Mouse (Mus musculus): ENCODE measurements around the gene Pnliprp1. TPM values are rescaled to one million over a fixed set of nuclear protein-coding genes. Genes with fewer than 3 reads are reported as not detected.

Gene Pnliprp1
- total and polyA plus RNA-seq, 3 experiments: not detected

DNA sequence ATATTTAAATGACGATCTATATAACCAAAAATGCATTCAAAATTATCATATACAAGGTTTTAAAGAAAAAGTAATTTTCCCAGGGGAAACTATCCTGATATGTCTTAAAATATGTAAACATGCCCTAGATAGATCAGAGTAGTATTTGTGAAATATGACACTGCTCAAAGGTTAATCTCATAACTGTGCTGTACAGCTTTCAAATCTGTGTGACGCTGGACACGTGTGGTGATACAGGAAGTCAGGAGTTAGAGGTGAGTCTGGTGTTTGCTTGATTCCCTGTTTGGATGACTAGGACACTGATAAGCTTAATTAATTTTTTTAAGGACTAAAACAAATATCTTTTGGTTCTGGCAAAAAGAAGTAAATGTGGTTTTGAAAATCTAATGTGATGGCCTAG is 33.4 kb upstream of the Pnliprp1 start:
- Histone ChIP-seq H3K4me3 (ENCODE audit: control insufficient read depth in 1 of 2, insufficient read depth in 1 of 2, low read depth in 2 of 2, low read length in 2 of 2) (no peak overlapping the region), H3K9ac (ENCODE audit: control insufficient read depth, low read depth, low read length, poor library complexity, severe bottlenecking) (no peak overlapping the region)
- no peak for DNase-seq (ENCODE audit: low read depth, low spot score)

DNA sequence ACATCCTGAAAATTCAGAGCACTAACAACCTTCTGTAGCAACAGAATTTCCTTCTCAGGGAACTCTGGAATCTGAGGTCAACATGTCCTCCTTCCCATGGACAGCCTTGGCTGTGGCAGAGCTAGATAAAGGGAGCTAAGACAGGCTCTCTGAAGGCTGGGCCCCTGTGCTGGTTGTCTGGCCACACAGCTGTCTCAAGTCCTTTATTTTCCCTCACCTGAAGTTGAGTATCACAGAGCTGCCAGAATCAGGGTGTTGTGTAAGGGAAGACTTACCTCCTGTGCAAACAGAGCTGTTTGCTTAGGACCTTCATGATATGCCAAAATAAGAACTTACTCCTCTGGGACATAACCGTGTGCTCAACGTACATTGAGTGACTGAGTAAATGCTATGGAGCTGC is 32.5 kb upstream of the Pnliprp1 start:
- Histone ChIP-seq H3K4me1 (ENCODE audit: control insufficient read depth in 1 of 2, insufficient read depth in 2 of 2, low read length in 2 of 2) (no peaks in the 10 kb centered on the region), H3K27ac (ENCODE audit: control insufficient read depth, low read depth, low read length) (no peak overlapping the region), H3K9ac (ENCODE audit: control insufficient read depth, low read depth, low read length, poor library complexity, severe bottlenecking) (no peak overlapping the region), H3K36me3 (ENCODE audit: control insufficient read depth in 1 of 2, insufficient read depth in 2 of 2, low read length in 2 of 2) (no peaks in the 10 kb centered on the region), H3K27me3 (ENCODE audit: control insufficient read depth in 1 of 2, insufficient read depth in 2 of 2, low read length in 2 of 2) (no peaks in the 10 kb centered on the region), H3K9me3 (replicated peaks; ENCODE audit: insufficient read depth, low read length) (no peaks in the 10 kb centered on the region), H3K4me3 (ENCODE audit: control insufficient read depth in 1 of 2, insufficient read depth in 1 of 2, low read depth in 2 of 2, low read length in 2 of 2) (no peak overlapping the region), H3K79me2 (ENCODE audit: control insufficient read depth, insufficient read depth, low read length, poor library complexity) (no peaks in the 10 kb centered on the region)
- no peak for DNase-seq (ENCODE audit: low read depth, low spot score)
- TF ChIP-seq POLR2AphosphoS5 (IDR thresholded peaks at IDR 0.05; ENCODE audit: borderline replicate concordance, low read depth, low read length) (no peak), MEF2A (IDR thresholded peaks at IDR 0.05; ENCODE audit: extremely low read depth, insufficient replicate concordance, low read depth, low read length, poor library complexity, severe bottlenecking) (no peak), USF1 (IDR thresholded peaks at IDR 0.05; ENCODE audit: low read depth, low read length) (no peak), HCFC1 (IDR thresholded peaks at IDR 0.05; ENCODE audit: low read depth, low read length) (no peak), CTCF (IDR thresholded peaks at IDR 0.05 in 2 of 3, conservative IDR thresholded peaks at IDR 0.05 in 1 of 3; ENCODE audit: control insufficient read depth in 1 of 3, insufficient read depth in 1 of 3, low read depth in 2 of 3, low read length in 3 of 3, poor library complexity in 1 of 3, severe bottlenecking in 1 of 3) (no peak), RCOR1 (IDR thresholded peaks at IDR 0.05; ENCODE audit: low read depth, low read length) (no peak), SMC3 (IDR thresholded peaks at IDR 0.05; ENCODE audit: low read depth, low read length) (no peak), JUND (IDR thresholded peaks at IDR 0.05; ENCODE audit: low read depth, low read length) (no peak), KAT2A (conservative IDR thresholded peaks at IDR 0.05; ENCODE audit: low read depth, low read length) (no peak), ELF1 (IDR thresholded peaks at IDR 0.05; ENCODE audit: low read depth, low read length) (no peak), SIN3A (IDR thresholded peaks at IDR 0.05; ENCODE audit: low read length) (no peak), UBTF (IDR thresholded peaks at IDR 0.05; ENCODE audit: borderline replicate concordance, insufficient read depth, low read depth, low read length) (no peak), MAX (IDR thresholded peaks at IDR 0.05; ENCODE audit: low read length) (no peak), GABPA (IDR thresholded peaks at IDR 0.05; ENCODE audit: low read depth, low read length) (no peak), ZKSCAN1 (IDR thresholded peaks at IDR 0.05; ENCODE audit: low read depth, low read length) (no peak)

More for the DNA sequence above, 33.4 kb upstream of the Pnliprp1 start:
- H3K9me3 ChIP-seq (replicated peaks; ENCODE audit: insufficient read depth, low read length): no peaks in the 10 kb centered on the region
- H3K36me3 ChIP-seq (ENCODE audit: control insufficient read depth in 1 of 2, insufficient read depth in 2 of 2, low read length in 2 of 2): no peaks in the 10 kb centered on the region
- no peaks in the 10 kb centered on the region for H3K27me3 ChIP-seq (ENCODE audit: control insufficient read depth in 1 of 2, insufficient read depth in 2 of 2, low read length in 2 of 2)
- H3K4me1 ChIP-seq (ENCODE audit: control insufficient read depth in 1 of 2, insufficient read depth in 2 of 2, low read length in 2 of 2): no peaks in the 10 kb centered on the region
- no peaks in the 10 kb centered on the region for H3K79me2 ChIP-seq (ENCODE audit: control insufficient read depth, insufficient read depth, low read length, poor library complexity)
- no peak overlapping the region for H3K27ac ChIP-seq (ENCODE audit: control insufficient read depth, low read depth, low read length)
- TF ChIP-seq POLR2A (IDR thresholded peaks at IDR 0.05; ENCODE audit: control insufficient read depth in 1 of 2, insufficient read depth in 1 of 2, low read depth in 1 of 2, low read length in 2 of 2, poor library complexity in 1 of 2) (no peak), ZKSCAN1 (IDR thresholded peaks at IDR 0.05; ENCODE audit: low read depth, low read length) (no peak), POLR2AphosphoS2 (IDR thresholded peaks at IDR 0.05; ENCODE audit: low read length) (no peak), USF2 (IDR thresholded peaks at IDR 0.05; ENCODE audit: borderline replicate concordance in 1 of 2, insufficient read depth in 1 of 2, low read depth in 1 of 2, low read length in 2 of 2) (no peak), UBTF (IDR thresholded peaks at IDR 0.05; ENCODE audit: borderline replicate concordance, insufficient read depth, low read depth, low read length) (no peak), GATA1 (IDR thresholded peaks at IDR 0.05; ENCODE audit: low read depth, low read length) (no peak), TBP (IDR thresholded peaks at IDR 0.05; ENCODE audit: low read depth, low read length) (no peak), E2F4 (IDR thresholded peaks at IDR 0.05; ENCODE audit: borderline replicate concordance, low read depth, low read length) (no peak), MAX (IDR thresholded peaks at IDR 0.05; ENCODE audit: low read length) (no peak), USF1 (IDR thresholded peaks at IDR 0.05; ENCODE audit: low read depth, low read length) (no peak), NRF1 (IDR thresholded peaks at IDR 0.05; ENCODE audit: insufficient read depth, low read depth, low read length, poor library complexity, severe bottlenecking) (no peak), NELFE (IDR thresholded peaks at IDR 0.05; ENCODE audit: low read depth, low read length) (no peak), RAD21 (IDR thresholded peaks at IDR 0.05; ENCODE audit: low read depth, low read length) (no peak), SMC3 (IDR thresholded peaks at IDR 0.05; ENCODE audit: low read depth, low read length) (no peak)
